Mouse (Mus musculus) ES-Bruce4 (cell line): ENCODE measurements at regions not wholly inside any gene's neighbourhood (a gene's known extent, or its start where the extent isn't known, plus 50 kb on each side); places are given as distances from the start of the nearest gene placed in this dataset.

Source experiments
- CTCF ChIP-seq: IDR thresholded peaks from one replicate; pipeline ENCODE4 v1.8.1; 2011; ENCODE audit warnings: low read depth, low read length
- POLR2A ChIP-seq: IDR thresholded peaks from one replicate; pipeline ENCODE4 v1.8.1; 2011; ENCODE audit warnings: low read length; ENCODE audit not compliant: insufficient read depth

DNA sequence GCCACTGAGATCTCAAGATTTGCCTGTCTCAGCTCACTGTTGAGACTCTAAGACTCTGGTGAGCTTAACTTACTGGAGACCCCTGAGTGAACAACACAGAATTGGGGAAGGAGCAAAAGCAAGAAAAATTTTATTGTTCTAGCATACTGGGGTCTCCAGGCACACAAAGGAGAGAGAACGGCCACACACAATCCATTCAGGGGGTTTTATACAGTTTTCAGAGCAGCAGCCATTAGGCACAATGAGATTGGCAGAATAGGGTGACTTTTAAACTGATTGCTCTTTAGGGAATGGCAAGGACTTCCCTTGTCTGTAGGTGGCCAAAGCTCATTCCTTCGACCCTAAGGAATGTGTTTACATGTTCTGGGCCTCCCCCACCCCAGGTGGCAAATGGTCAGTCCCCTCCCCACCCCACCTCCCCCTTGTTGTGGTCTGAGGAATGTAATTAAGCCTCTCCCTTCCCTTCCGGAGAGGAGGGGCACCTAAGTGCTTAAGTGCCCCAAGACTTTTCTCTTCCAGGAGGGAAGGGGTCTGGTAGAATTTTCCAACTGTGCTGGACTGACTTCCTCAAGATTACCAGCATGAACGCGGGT, 315.6 kb downstream of the Etv1 start:
- TF ChIP-seq POLR2A, result no peak
- TF ChIP-seq CTCF, result no peak
